19 mouse cellular contexts compared by ENCODE assay signal in genomic region chr6:115998758-115999157, GRCm38 (mm10). TPM values are rescaled to one million over a fixed set of nuclear protein-coding genes. Genes with fewer than 3 reads are reported as not detected.
DNase-seq lines count a peak whose midpoint lies in the region; ATAC-seq and TF ChIP-seq lines count a peak whose summit lies in the region.
"Had no signal": no experiment of that assay in that cellular context is flagged by ENCODE, and none has a peak within 500 bp of the region (broad histone marks: within the 10 kb centered on the region; RNA-seq: fewer than 3 reads in every experiment).

No protein-coding gene starts in this region.

- intact Hi-C loops in gastrocnemius, adult 2 months (cut with DNase I) = no loop called here

- no peaks in the 10 kb centered on the region for H3K36me3 ChIP-seq in intestine, embryonic 15.5 days
- no peaks in the 10 kb centered on the region for H3K36me3 ChIP-seq in intestine, postnatal 0 days (ENCODE audit: control insufficient read depth, insufficient read depth)
- H3K36me3 ChIP-seq: G1E; midbrain, embryonic 15.5 days; neural tube, embryonic 12.5 days had no signal

- H3K9me3 ChIP-seq in intestine, embryonic 15.5 days = no peaks in the 10 kb centered on the region
- H3K9me3 ChIP-seq in intestine, postnatal 0 days (ENCODE audit: control insufficient read depth) = no peaks in the 10 kb centered on the region
- H3K9me3 ChIP-seq: forebrain, embryonic 13.5 days; midbrain, embryonic 15.5 days; neural tube, embryonic 12.5 days had no signal

- WGBS in intestine, embryonic 15.5 days = 85% methylated on average over 7 of the region's 7 CpGs
- 85% methylated on average over 7 of the region's 7 CpGs for WGBS in intestine, postnatal 0 days

- no peak overlapping the region for H3K4me2 ChIP-seq in intestine, embryonic 15.5 days (replicated peaks)
- H3K4me2 ChIP-seq in intestine, postnatal 0 days (replicated peaks; ENCODE audit: low read depth) = no peak overlapping the region
- H3K4me2 ChIP-seq: forebrain, embryonic 13.5 days; liver, embryonic 11.5 days; midbrain, embryonic 15.5 days; neural tube, embryonic 12.5 days had no signal

- peaks cover 32% of the 10 kb centered on the region for H3K4me1 ChIP-seq in intestine, embryonic 15.5 days (replicated peaks)
- no peaks in the 10 kb centered on the region for H3K4me1 ChIP-seq in intestine, postnatal 0 days (replicated peaks; ENCODE audit: control insufficient read depth, insufficient read depth, low read length)

- no peak for DNase-seq in gastrocnemius, adult 2 months
- DNase-seq in gastrocnemius, adult 8-10 months (ENCODE audit: low spot score in 2 of 2) = no peak
- peak; percentile 5 for DNase-seq in ovary, postnatal 36 days (ENCODE audit: low spot score)
- no peak for DNase-seq in ovary, adult 18-20 months (ENCODE audit: low spot score)
- no peak for DNase-seq in cerebellum, adult 11 months
- DNase-seq: cerebellum, postnatal 25 days had no signal

- H3K4me3 ChIP-seq in gastrocnemius, adult 2 months = no peak overlapping the region
- H3K4me3 ChIP-seq in intestine, embryonic 15.5 days (replicated peaks) = no peak overlapping the region
- no peak overlapping the region for H3K4me3 ChIP-seq in intestine, postnatal 0 days (ENCODE audit: low read depth, low read length)
- H3K4me3 ChIP-seq: forebrain, embryonic 13.5 days; midbrain, embryonic 15.5 days; neural tube, embryonic 12.5 days had no signal

- TF ChIP-seq CTCF in gastrocnemius, adult 2 months (IDR thresholded peaks at IDR 0.05) = no peak
- TF ChIP-seq CTCF in intestine, postnatal 0 days (IDR thresholded peaks at IDR 0.05; ENCODE audit: low read depth) = no peak

- peak overlapping the region; percentile 93 for H3K27ac ChIP-seq in gastrocnemius, adult 2 months
- peak overlapping the region; percentile 51; the same call in 1 of the 2 replicates for H3K27ac ChIP-seq in intestine, embryonic 15.5 days
- H3K27ac ChIP-seq in intestine, postnatal 0 days (ENCODE audit: low read depth, low read length) = no peak overlapping the region
- H3K27ac ChIP-seq: forebrain, embryonic 13.5 days; macrophage; midbrain, embryonic 15.5 days; neural tube, embryonic 12.5 days had no signal

- ATAC-seq in intestine, embryonic 15.5 days = no peak
- ATAC-seq in intestine, postnatal 0 days = no peak
- ATAC-seq: forebrain, embryonic 13.5 days; hindbrain, embryonic 16.5 days; midbrain, embryonic 15.5 days had no signal

- H3K9ac ChIP-seq in intestine, embryonic 15.5 days = no peak overlapping the region
- H3K9ac ChIP-seq in intestine, postnatal 0 days (ENCODE audit: low read depth, low read length) = no peak overlapping the region
- H3K9ac ChIP-seq: forebrain, embryonic 13.5 days; midbrain, embryonic 15.5 days; neural tube, embryonic 12.5 days had no signal

- peaks cover 3% of the 10 kb centered on the region for H3K27me3 ChIP-seq in intestine, embryonic 15.5 days (replicated peaks)
- peaks cover 7% of the 10 kb centered on the region; the same call in 1 of the 2 replicates for H3K27me3 ChIP-seq in intestine, postnatal 0 days (replicated peaks; ENCODE audit: control insufficient read depth, insufficient read depth, low read length)

RNA-seq across cellular contexts. Expression of gene Plxnd1, which starts 4.0 kb away (rescaled TPM):
- total RNA-seq in gastrocnemius, adult 2 months (2021) = 10 to 100 TPM; 14.7 to 26.7 TPM
- total RNA-seq in gastrocnemius, adult 8-10 months (2022) = 10 to 100 TPM; 12.9 to 25.5 (median 19.1) TPM
- 26.6 and 28.9 TPM in 2 replicates for polyA plus RNA-seq in intestine, embryonic 15.5 days (2015; fragmentation: Nextera tagmentation; extraction: Ambion mirVana)
- polyA plus RNA-seq in intestine, postnatal 0 days (2015; fragmentation: Nextera tagmentation; extraction: Ambion mirVana) = 8.2 and 9.6 TPM in 2 replicates

RNA-seq across cellular contexts. Expression of gene H1foo, which starts 54.0 kb away (rescaled TPM):
- total RNA-seq in gastrocnemius, adult 2 months (2021) = not detected
- not detected for total RNA-seq in gastrocnemius, adult 8-10 months (2022)
- not detected in 2 replicates for polyA plus RNA-seq in intestine, embryonic 15.5 days (2015; fragmentation: Nextera tagmentation; extraction: Ambion mirVana)
- polyA plus RNA-seq in intestine, postnatal 0 days (2015; fragmentation: Nextera tagmentation; extraction: Ambion mirVana) = not detected in 2 replicates
- total RNA-seq: G1E; gastrocnemius, adult 18-20 months; layer of hippocampus, adult 8-10 months had no signal
- polyA plus RNA-seq: C2C12; embryonic facial prominence, embryonic 14.5 days; forebrain, embryonic 13.5 days; G1E; hindbrain, embryonic 16.5 days; liver, embryonic 11.5 days; macrophage; midbrain, embryonic 15.5 days; neural tube, embryonic 12.5 days had no signal
